Mouse (Mus musculus) CH12.LX (cell line): ENCODE results near the gene Agpat3. TPM values are rescaled to one million over a fixed set of nuclear protein-coding genes. Genes with fewer than 3 reads are reported as not detected.
A peak's percentile ranks its signal among the peaks of the same experiment; 100 is the strongest.

ENCODE experiments used
- DNase-seq: peaks from one replicate; pipeline ENCODE4 v3.0.0-alpha.2; 2013; ENCODE audit errors: extremely low read depth
- H3K27ac ChIP-seq: 2 replicates; pipeline ENCODE4 v1.5.1; 2012; ENCODE audit warnings: low read depth, mild to moderate bottlenecking, control low read depth, moderate library complexity; ENCODE audit not compliant: insufficient read depth
- H3K27me3 ChIP-seq: replicated peaks from 2 replicates; pipeline ENCODE3; 2012; ENCODE audit warnings: inconsistent platforms
- H3K36me3 ChIP-seq, 2 experiments: replicated peaks in 1 of 2; 2 replicates each; pipeline versions ENCODE3 to v1.6.1; 2012; ENCODE audit warnings: inconsistent platforms in 1 of 2, low read length in 1 of 2, mild to moderate bottlenecking in 1 of 2, mixed read lengths in 1 of 2, moderate library complexity in 1 of 2; ENCODE audit not compliant: control insufficient read depth in 1 of 2, insufficient read depth in 1 of 2
- H3K4me1 ChIP-seq, 2 experiments: 2 replicates each; pipeline ENCODE4 v1.6.1; 2012; ENCODE audit warnings: inconsistent platforms in 1 of 2, moderate library complexity in 1 of 2; ENCODE audit not compliant: insufficient read depth in 2 of 2, control insufficient read depth in 1 of 2
- H3K4me2 ChIP-seq: 2 replicates; pipeline ENCODE4 v1.6.1; 2012; ENCODE audit warnings: low read depth, mild to moderate bottlenecking, control low read depth; ENCODE audit not compliant: poor library complexity, insufficient read depth, severe bottlenecking
- H3K4me3 ChIP-seq, 3 experiments: fragments of 150-350 bp in 1 of 3; sonication (generic) in 1 of 3; replicated peaks in 1 of 3; 2 replicates each; pipeline versions ENCODE3 to v1.5.1; 2011 to 2012; ENCODE audit warnings: low read depth in 2 of 3, low read length in 2 of 3, mild to moderate bottlenecking in 2 of 3, moderate library complexity in 2 of 3, control low read depth in 1 of 3, improper control_type of control experiment in 1 of 3, inconsistent platforms in 1 of 3, mixed read lengths in 1 of 3; ENCODE audit not compliant: poor library complexity in 1 of 3
- H3K79me2 ChIP-seq: replicated peaks from 2 replicates; pipeline ENCODE4 v1.6.1; 2012; ENCODE audit warnings: mild to moderate bottlenecking, moderate library complexity; ENCODE audit not compliant: control insufficient read depth, poor library complexity, insufficient read depth, severe bottlenecking; ENCODE audit errors: extremely low read depth
- H3K9ac ChIP-seq: 2 replicates; pipeline ENCODE4 v1.6.1; 2012; ENCODE audit warnings: low read depth, mild to moderate bottlenecking, control low read depth, moderate library complexity; ENCODE audit not compliant: insufficient read depth
- H3K9me3 ChIP-seq: replicated peaks from 2 replicates; pipeline ENCODE3; 2012; ENCODE audit warnings: low read length, inconsistent platforms, mixed read lengths
- BHLHE40 ChIP-seq: IDR thresholded peaks from 2 replicates; pipeline ENCODE4 v1.6.1; 2011; ENCODE audit warnings: mild to moderate bottlenecking, low read depth, low read length, improper control_type of control experiment
- CHD1 ChIP-seq: IDR thresholded peaks from 2 replicates; pipeline ENCODE4 v1.6.1; 2012; ENCODE audit warnings: low read depth, low read length, improper control_type of control experiment, inconsistent platforms
- E2F4 ChIP-seq: IDR thresholded peaks from 2 replicates; pipeline ENCODE4 v1.6.1; 2011; ENCODE audit warnings: low read depth, low read length, improper control_type of control experiment; ENCODE audit not compliant: insufficient replicate concordance
- ELF1 ChIP-seq: IDR thresholded peaks from 2 replicates; pipeline ENCODE4 v1.6.1; 2014; ENCODE audit warnings: low read depth, mild to moderate bottlenecking, inconsistent platforms, low read length, improper control_type of control experiment
- HCFC1 ChIP-seq: IDR thresholded peaks from 2 replicates; pipeline ENCODE4 v1.6.1; 2012; ENCODE audit warnings: low read depth, mild to moderate bottlenecking, inconsistent platforms, low read length, improper control_type of control experiment
- JUN ChIP-seq: IDR thresholded peaks from 2 replicates; pipeline ENCODE4 v1.6.1; 2011; ENCODE audit warnings: low read depth, mild to moderate bottlenecking, low read length, improper control_type of control experiment, moderate library complexity; ENCODE audit not compliant: insufficient read depth
- MAX ChIP-seq: IDR thresholded peaks from 2 replicates; pipeline ENCODE4 v1.6.1; 2011; ENCODE audit warnings: low read length, improper control_type of control experiment
- MAZ ChIP-seq: IDR thresholded peaks from 2 replicates; pipeline ENCODE4 v1.6.1; 2012; ENCODE audit warnings: low read depth, mild to moderate bottlenecking, inconsistent platforms, low read length, improper control_type of control experiment, moderate library complexity
- NELFE ChIP-seq: IDR thresholded peaks from 2 replicates; pipeline ENCODE4 v1.6.1; 2011; ENCODE audit warnings: low read depth, low read length, improper control_type of control experiment
- POLR2AphosphoS2 ChIP-seq: IDR thresholded peaks from 2 replicates; pipeline ENCODE4 v1.6.1; 2011; ENCODE audit warnings: low read depth, low read length, improper control_type of control experiment
- SIN3A ChIP-seq: IDR thresholded peaks from 2 replicates; pipeline ENCODE4 v1.6.1; 2012; ENCODE audit warnings: low read length, improper control_type of control experiment, inconsistent platforms
- TBP ChIP-seq: conservative IDR thresholded peaks from 2 replicates; pipeline ENCODE4 v1.6.1; 2011; ENCODE audit warnings: low read depth, low read length, improper control_type of control experiment
- TCF12 ChIP-seq: IDR thresholded peaks from 2 replicates; pipeline ENCODE4 v1.6.1; 2014; ENCODE audit warnings: low read depth, mild to moderate bottlenecking, inconsistent platforms, low read length, improper control_type of control experiment
- UBTF ChIP-seq: IDR thresholded peaks from 2 replicates; pipeline ENCODE4 v1.6.1; 2012; ENCODE audit warnings: low read depth, mild to moderate bottlenecking, inconsistent platforms, low read length, improper control_type of control experiment, moderate library complexity
- USF1 ChIP-seq: IDR thresholded peaks from 2 replicates; pipeline ENCODE4 v1.6.1; 2014; ENCODE audit warnings: low read depth, mild to moderate bottlenecking, inconsistent platforms, low read length, improper control_type of control experiment
- dilution Hi-C: fragments of 300-500 bp; cut with MboI; formaldehyde crosslinking; loops from 2 replicates; pipeline ENCODE4 v1.14.3; 2020; ENCODE audit warnings: low sequenced_read_pairs; ENCODE audit not compliant: extremely low pct_unique_long_range_greater_than_20kb, extremely low pct_ligation_motif_present
- in situ Hi-C: fragments of 300-500 bp; cut with MboI; formaldehyde crosslinking; loops from 3 replicates; pipeline ENCODE4 v1.14.3; 2019; ENCODE audit warnings: low sequenced_read_pairs, low pct_ligation_motif_present, low pct_unique_long_range_greater_than_20kb, mixed read lengths
- polyA plus RNA-seq: library from polyadenylated mRNA; unstranded; fragments of >175 nt; gene quantifications from 2 replicates; pipeline ENCODE4 v1.2.1, GENCODE M21; 2012; ENCODE audit warnings: low read depth; ENCODE audit not compliant: insufficient read length
- total RNA-seq, 2 experiments: library from RNA; depleted of rRNA; stranded (reverse); fragments of 300-350 nt in 1 of 2; fragments of >200 nt in 1 of 2; gene quantifications; 2 replicates each; pipeline ENCODE4 v1.2.3; 2012 to 2014

Agpat3 gene
- total and polyA plus RNA-seq, 3 experiments, result 36.7 to 67.2 (median 63.1) TPM

DNA sequence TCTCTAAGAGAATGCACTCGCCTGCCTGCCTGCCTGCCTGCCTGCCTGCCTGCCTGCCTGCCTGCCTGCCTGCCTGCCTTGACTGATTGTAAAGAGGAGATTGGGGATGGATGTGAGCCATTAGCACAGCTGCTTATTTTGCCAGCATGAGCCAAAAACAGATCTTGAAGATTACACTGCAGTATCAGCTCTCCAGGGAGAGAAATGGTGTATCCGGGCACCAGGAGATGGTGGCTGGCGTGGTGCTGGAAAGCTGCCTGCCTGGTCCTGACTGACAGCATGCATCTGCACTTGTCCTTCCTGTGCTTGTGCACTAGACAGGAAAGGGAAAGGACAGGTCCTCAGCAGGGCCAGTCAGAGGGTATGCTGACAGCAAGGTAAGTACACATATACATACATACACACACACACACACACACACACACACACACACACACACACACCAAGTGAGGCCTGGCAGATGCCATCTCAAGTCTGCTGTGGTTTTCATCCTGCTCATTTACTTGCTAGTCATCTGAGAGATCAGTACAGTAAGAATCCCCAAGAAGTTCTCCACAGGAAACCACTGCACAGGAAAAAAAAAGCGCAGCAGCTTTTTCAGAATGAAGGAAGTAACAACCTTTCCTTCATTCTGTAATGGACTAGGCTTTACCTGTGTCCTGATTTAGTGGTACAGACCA is 119.8 kb downstream of the Agpat3 start:
- in situ Hi-C loops, result no loop called here
- no peak for TF ChIP-seq USF1
- no peak for TF ChIP-seq CHD1
- no peak for TF ChIP-seq UBTF
- TF ChIP-seq POLR2AphosphoS2, result no peak
- no peak for TF ChIP-seq MAZ
- TF ChIP-seq SIN3A, result no peak
- TF ChIP-seq JUN, result no peak
- TF ChIP-seq NELFE, result no peak
- no peak for TF ChIP-seq ELF1
- no peak for TF ChIP-seq MAX
- TF ChIP-seq HCFC1, result no peak
- no peak for TF ChIP-seq E2F4
- peaks cover 8 to 68% of the 10 kb centered on the region in 2 experiments for H3K36me3 ChIP-seq
- H3K4me2 ChIP-seq, result no peak overlapping the region
- no peak overlapping the region for H3K9ac ChIP-seq
- no peak overlapping the region for H3K27ac ChIP-seq
- no peaks in the 10 kb centered on the region for H3K27me3 ChIP-seq
- peaks cover 6% of the 10 kb centered on the region for H3K79me2 ChIP-seq
- no peak for DNase-seq
- peaks cover 12 to 53% of the 10 kb centered on the region in 2 experiments for H3K4me1 ChIP-seq
- dilution Hi-C loops, result no loop called here
- H3K4me3 ChIP-seq, result no peak overlapping the region
- H3K9me3 ChIP-seq, result no peaks in the 10 kb centered on the region

- Histone ChIP-seq H3K9me3 (no peaks in the 10 kb centered on the region), H3K4me1 (peaks cover 30 to 83% of the 10 kb centered on the region in 2 experiments), H3K9ac (no peak overlapping the region), H3K27ac (peak overlapping the region; percentile 53), H3K79me2 (no peaks in the 10 kb centered on the region; the same call in 1 of the 2 replicates), H3K4me3 (no peak overlapping the region), H3K36me3 (peaks cover 8 to 52% of the 10 kb centered on the region in 2 experiments), H3K27me3 (no peaks in the 10 kb centered on the region), H3K4me2 (no peak overlapping the region; the same call in 1 of the 2 replicates)
- peak; percentile 68 for DNase-seq
- dilution Hi-C loops, result no loop called here
- no peak for TF ChIP-seq TCF12
- TF ChIP-seq TBP, result 0 out of 2 replicates have a peak, but pooled peaks have one; percentile 24
- TF ChIP-seq BHLHE40, result 0 out of 2 replicates have a peak, but pooled peaks have one; percentile 10
- in situ Hi-C loops, result no loop called here
Observed at GRCm38 (mm10) chr10:78228560-78228928, 123.7 kb downstream of the Agpat3 start.
